Mouse (Mus musculus): ENCODE measurements around the gene Rnf220. TPM values are rescaled to one million over a fixed set of nuclear protein-coding genes. Genes with fewer than 3 reads are reported as not detected.

Gene Rnf220
- total and polyA plus RNA-seq, 3 experiments: 64.4 to 117 (median 86.8) TPM

GRCm38 (mm10) chr4:117393027-117393426, 103.8 kb downstream of the Rnf220 start:
- no peaks in the 10 kb centered on the region for H3K9me3 ChIP-seq (replicated peaks; ENCODE audit: low read length)
- dilution Hi-C loops (cut with MboI; ENCODE audit: extremely low pct_ligation_motif_present, extremely low pct_unique_long_range_greater_than_20kb, low sequenced_read_pairs) (no loop called here), in situ Hi-C loops (cut with MboI; ENCODE audit: low pct_ligation_motif_present, low pct_unique_long_range_greater_than_20kb, low sequenced_read_pairs) (no loop called here)
- H3K9ac ChIP-seq (ENCODE audit: insufficient read depth, low read depth): no peak overlapping the region
- H3K36me3 ChIP-seq (replicated peaks in 1 of 2; ENCODE audit: control insufficient read depth in 1 of 2, insufficient read depth in 1 of 2, low read length in 1 of 2): no peaks in the 10 kb centered on the region
- no peaks in the 10 kb centered on the region for H3K27me3 ChIP-seq (replicated peaks)
- H3K79me2 ChIP-seq (replicated peaks; ENCODE audit: control insufficient read depth, extremely low read depth, insufficient read depth, poor library complexity, severe bottlenecking): no peaks in the 10 kb centered on the region
- TF ChIP-seq TCF12 (IDR thresholded peaks at IDR 0.05; ENCODE audit: low read depth, low read length) (no peak), NELFE (IDR thresholded peaks at IDR 0.05; ENCODE audit: low read depth, low read length) (no peak), NRF1 (IDR thresholded peaks at IDR 0.05; ENCODE audit: low read depth, low read length) (no peak), USF1 (IDR thresholded peaks at IDR 0.05; ENCODE audit: low read depth, low read length) (no peak), ZNF384 (IDR thresholded peaks at IDR 0.05; ENCODE audit: low read depth, low read length) (no peak), ZMIZ1 (IDR thresholded peaks at IDR 0.05; ENCODE audit: low read depth, low read length) (no peak), E2F4 (IDR thresholded peaks at IDR 0.05; ENCODE audit: insufficient replicate concordance, low read depth, low read length) (no peak)
- no peak overlapping the region for H3K4me2 ChIP-seq (ENCODE audit: insufficient read depth, low read depth, poor library complexity, severe bottlenecking)
- no peak for DNase-seq (ENCODE audit: extremely low read depth)
- H3K4me1 ChIP-seq (ENCODE audit: control insufficient read depth in 1 of 2, insufficient read depth in 2 of 2): peaks cover 1 to 10% of the 10 kb centered on the region in 2 experiments; a peak in 2 of 4 replicates
- H3K27ac ChIP-seq (ENCODE audit: insufficient read depth, low read depth): no peak overlapping the region
- H3K4me3 ChIP-seq (replicated peaks in 1 of 3; ENCODE audit: low read depth in 2 of 3, low read length in 2 of 3, poor library complexity in 1 of 3): no peak overlapping the region

GRCm38 (mm10) chr4:117392391-117392790, 104.5 kb downstream of the Rnf220 start:
- Histone ChIP-seq H3K9me3 (replicated peaks; ENCODE audit: low read length) (no peaks in the 10 kb centered on the region), H3K27ac (ENCODE audit: insufficient read depth, low read depth) (no peak overlapping the region), H3K79me2 (replicated peaks; ENCODE audit: control insufficient read depth, extremely low read depth, insufficient read depth, poor library complexity, severe bottlenecking) (no peaks in the 10 kb centered on the region), H3K36me3 (replicated peaks in 1 of 2; ENCODE audit: control insufficient read depth in 1 of 2, insufficient read depth in 1 of 2, low read length in 1 of 2) (no peaks in the 10 kb centered on the region), H3K4me1 (ENCODE audit: control insufficient read depth in 1 of 2, insufficient read depth in 2 of 2) (peaks cover 0 to 3% of the 10 kb centered on the region in 2 experiments; a peak in 2 of 4 replicates), H3K27me3 (replicated peaks) (no peaks in the 10 kb centered on the region), H3K9ac (ENCODE audit: insufficient read depth, low read depth) (no peak overlapping the region), H3K4me3 (replicated peaks in 1 of 3; ENCODE audit: low read depth in 2 of 3, low read length in 2 of 3, poor library complexity in 1 of 3) (no peak overlapping the region), H3K4me2 (ENCODE audit: insufficient read depth, low read depth, poor library complexity, severe bottlenecking) (no peak overlapping the region)
- TF ChIP-seq SIN3A (IDR thresholded peaks at IDR 0.05; ENCODE audit: low read length) (no peak), ZC3H11A (IDR thresholded peaks at IDR 0.05; ENCODE audit: low read depth, low read length) (no peak), MEF2A (IDR thresholded peaks at IDR 0.05; ENCODE audit: borderline replicate concordance, low read depth, low read length) (no peak), ETS1 (conservative IDR thresholded peaks at IDR 0.05; ENCODE audit: low read depth, low read length) (no peak), CHD1 (IDR thresholded peaks at IDR 0.05; ENCODE audit: low read depth, low read length) (no peak), MYC (IDR thresholded peaks at IDR 0.05; ENCODE audit: low read depth, low read length) (no peak), TBP (conservative IDR thresholded peaks at IDR 0.05; ENCODE audit: low read depth, low read length) (no peak), MAFK (IDR thresholded peaks at IDR 0.05; ENCODE audit: insufficient replicate concordance, low read length) (no peak), KAT2A (IDR thresholded peaks at IDR 0.05; ENCODE audit: insufficient replicate concordance, low read length) (no peak)
- dilution Hi-C loops (cut with MboI; ENCODE audit: extremely low pct_ligation_motif_present, extremely low pct_unique_long_range_greater_than_20kb, low sequenced_read_pairs): no loop called here
- DNase-seq (ENCODE audit: extremely low read depth): no peak
- in situ Hi-C loops (cut with MboI; ENCODE audit: low pct_ligation_motif_present, low pct_unique_long_range_greater_than_20kb, low sequenced_read_pairs): no loop called here

All from CH12.LX (cell line).